Mouse (Mus musculus): ENCODE measurements around the gene Zfp219.
"Not testable (repeated sequence)": the region's sequence is repeated elsewhere in the genome, so short reads cannot be mapped to it uniquely, and the experiment has no call there.

Zfp219 gene

DNA sequence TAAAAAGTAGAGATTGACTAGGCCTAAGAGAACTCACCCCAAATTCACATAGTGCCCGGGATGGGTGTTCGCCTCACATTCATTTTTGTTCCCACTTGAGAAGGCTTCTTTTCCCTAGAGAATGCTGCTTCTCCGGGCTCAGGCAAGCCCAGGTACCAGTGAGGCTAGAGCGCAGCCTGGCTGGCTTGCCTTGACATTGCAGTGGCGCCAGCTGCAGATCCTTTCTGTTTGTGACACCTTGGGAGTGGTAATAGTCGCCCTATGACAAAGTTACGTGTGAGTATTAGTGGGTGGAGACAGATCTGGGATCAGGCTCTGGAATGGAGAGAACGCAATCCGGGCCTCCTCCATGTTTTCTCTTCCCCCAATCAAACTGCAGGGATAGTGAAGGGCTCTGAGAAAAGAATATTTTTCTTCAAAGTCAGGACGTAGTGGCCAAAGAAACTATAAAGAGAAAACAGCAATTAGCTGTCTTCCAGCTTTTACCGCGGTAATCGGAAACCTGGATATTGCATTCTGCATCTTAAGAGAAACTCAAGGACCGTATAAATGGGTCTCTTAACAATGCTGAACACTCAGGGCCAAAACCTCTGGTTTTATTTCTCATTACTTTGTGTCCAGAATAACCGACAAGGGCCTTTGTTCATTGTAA is at the start of gene Zfp219:
TSS of gene Zfp219 (minus strand) at position 248 of the 652 bp plus-strand sequence.
- peak; percentile 74 for DNase-seq (ENCODE audit: low read depth, low spot score)

DNA sequence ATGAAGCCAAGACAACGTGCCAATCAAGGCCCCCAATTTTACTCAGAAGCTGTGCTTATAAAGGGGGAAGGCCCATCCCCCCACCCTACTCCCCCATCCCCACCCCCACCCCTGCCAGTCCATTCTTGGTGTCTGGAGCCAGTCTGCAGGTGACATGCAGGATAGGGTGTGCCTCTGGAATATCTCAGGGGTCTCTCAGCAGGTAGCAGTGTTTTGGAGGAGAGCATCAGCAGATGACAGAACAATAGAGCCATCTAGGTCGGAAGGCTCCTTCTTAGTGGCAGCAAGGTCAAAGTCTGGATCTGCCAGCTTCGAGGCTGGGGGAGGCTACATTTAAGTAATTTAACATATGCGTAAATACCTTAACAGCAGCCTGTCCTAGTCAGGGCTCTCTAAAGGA is 45.6 kb upstream of the Zfp219 start:
- DNase-seq (ENCODE audit: low read depth, low spot score) = no peak

DNA sequence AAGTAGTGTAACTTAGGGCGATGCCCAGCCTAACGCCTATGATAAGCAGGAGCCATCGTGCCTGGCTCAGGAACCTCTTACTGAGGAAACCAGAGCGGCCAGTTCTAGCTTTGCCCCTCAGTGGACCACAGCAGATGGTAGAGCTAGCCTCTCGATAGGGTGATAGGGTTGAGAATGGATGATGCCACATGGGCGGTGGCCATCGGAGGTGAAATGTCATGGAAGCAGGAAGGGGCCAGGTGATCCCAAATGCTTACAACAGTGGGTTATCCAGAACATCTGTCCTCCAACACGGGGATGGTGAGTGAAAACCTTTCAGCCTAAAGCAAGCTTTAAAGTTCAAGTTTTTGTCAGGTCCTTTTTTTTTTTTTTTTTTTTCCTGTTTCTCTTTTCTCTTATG is 41.3 kb upstream of the Zfp219 start:
- no peak for DNase-seq (ENCODE audit: low read depth, low spot score)

DNA sequence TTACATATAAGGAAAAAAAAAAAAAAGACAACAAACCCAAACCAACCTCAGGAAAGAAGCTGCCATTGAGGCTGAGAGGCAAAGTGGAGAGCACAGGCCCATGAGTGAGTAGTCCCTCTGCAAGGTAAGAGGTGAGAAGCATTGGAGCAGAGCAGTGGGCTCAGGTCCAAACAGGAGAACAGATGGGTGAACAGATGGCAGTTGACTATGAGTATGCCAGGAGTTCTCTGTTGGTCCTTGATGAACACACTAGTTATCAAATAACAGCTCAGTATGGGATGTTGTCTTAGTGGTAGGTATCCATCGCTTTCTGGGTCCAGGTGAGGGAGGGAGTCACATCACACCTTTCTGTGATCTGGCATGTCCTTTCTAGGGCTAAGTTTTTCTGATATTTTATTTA is 40.3 kb upstream of the Zfp219 start:
- no peak for DNase-seq (ENCODE audit: low read depth, low spot score)

DNA sequence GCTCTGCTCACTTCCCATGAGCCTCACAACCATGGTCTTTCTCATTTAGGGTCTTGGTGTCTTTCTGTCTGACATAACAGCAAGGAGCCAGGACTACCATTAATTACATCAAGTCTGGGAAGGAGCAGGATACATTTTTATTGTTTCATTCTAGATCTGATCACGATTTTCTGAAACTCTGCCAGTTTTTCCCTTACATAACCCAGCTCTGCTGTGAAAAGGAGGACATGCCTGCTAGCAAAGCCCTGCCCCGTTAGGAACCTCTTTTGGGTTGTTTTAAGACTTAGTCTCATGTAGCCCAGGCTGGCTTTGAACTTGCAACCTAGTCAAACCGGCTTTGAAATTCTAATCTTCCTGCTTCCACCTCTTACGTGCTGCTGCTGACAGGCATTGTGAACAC is 39.4 kb upstream of the Zfp219 start:
- no peak for DNase-seq (ENCODE audit: low read depth, low spot score)

DNA sequence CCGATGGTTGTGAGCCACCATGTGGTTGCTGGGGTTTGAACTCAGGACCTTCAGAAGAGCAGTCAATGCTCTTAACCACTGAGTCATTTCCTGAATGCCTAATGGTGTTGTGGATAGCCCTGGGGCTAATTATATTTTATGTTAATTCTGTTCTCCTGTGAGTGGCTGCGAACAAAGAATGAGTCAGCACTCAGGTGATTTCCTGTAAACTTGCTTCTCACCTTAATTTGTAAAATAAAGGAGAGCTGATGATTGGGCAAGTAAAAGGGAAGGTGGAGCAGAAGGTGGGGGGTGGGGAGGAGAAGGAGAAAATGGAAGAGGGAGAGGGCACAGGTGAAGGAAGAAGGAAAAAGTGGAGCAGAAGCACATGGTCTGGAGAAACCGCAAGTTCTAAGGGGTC is 32.2 kb upstream of the Zfp219 start:
- DNase-seq (ENCODE audit: low read depth, low spot score) = not testable (repeated sequence)

DNA sequence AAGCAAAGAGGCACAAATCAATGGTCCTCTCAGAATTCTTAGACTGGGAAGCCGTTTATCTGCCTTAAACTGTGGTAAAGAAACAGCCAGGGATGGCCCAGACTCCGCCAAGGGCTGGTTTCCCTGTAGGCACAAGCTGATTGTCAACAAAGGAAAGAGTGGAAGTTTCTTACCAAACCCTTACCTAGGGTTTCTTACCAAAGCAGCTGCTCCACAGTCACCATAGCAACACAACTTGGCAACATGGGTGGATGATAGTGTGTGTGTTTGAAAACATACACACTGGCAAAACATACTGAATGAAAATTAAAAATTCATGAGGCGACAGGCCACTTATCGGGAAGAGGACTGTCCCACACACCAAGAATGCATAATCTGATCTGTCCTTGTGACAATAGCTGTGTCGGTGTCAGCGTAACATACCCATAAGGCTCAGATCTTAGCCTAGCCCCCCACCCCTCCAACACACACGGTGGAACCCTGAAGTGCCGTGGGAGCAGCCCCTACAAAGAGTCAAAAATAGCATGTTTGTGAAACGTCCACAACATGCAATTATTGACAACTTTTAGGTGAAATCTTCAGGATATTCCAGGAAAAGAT is 25.5 kb upstream of the Zfp219 start:
- DNase-seq (ENCODE audit: low read depth, low spot score) = no peak

DNA sequence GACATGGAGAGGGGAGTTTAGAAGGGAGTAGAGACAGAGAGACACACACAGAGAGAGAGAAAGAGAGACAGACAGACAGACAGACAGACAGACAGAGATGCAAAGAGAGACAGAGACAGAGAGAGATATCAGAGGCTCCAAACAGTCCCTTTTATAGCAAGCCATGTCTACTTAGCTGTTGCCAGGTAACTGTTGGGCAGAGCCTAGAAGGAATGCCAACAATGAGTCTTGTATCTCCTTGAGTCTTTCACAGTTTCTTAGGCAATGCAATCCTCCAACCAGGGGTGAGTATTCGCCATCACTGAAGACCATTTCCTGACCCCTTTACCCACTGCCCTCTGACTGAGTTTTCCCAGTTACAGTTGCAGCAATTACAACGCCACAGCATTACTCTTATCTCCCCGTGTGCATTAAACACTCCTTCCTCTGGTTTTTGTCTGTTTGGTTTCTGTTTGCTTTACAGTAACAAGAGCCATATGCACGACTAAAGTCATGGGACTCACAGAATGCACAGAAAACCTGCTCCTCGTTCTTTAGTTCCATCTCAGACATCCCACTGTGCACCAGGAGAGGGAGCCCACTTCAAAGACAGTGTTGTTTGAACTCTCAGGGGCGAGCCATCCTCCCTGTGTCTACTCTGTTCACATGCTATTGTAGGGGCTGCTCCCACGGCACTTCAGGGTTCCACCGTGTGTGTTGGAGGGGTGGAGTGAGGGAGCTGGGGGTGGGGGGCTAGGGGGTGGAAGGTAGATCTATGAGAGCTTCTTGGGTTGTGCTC is 24.6 kb upstream of the Zfp219 start:
- peak; percentile 53 for DNase-seq (ENCODE audit: low read depth, low spot score)

DNA sequence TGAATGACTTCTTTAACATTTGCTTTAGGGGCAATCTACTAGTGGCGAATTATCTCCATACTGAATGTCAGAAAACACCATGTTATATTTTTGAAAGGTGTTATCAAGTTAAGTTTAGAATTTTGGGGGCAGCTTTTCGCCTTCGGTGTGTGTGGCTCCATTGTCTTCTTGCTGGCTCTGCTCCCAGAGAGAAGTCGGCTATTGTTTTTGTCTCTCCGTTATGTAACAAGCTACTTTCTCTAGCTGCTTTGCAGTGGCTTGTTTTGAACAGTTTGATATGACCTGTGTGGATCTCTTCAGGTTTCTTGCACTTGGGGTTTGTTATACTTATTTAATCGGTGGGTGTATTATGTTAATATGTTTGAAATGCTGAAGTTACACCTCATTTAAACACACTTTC is 22.9 kb upstream of the Zfp219 start:
- no peak for DNase-seq (ENCODE audit: low read depth, low spot score)

DNA sequence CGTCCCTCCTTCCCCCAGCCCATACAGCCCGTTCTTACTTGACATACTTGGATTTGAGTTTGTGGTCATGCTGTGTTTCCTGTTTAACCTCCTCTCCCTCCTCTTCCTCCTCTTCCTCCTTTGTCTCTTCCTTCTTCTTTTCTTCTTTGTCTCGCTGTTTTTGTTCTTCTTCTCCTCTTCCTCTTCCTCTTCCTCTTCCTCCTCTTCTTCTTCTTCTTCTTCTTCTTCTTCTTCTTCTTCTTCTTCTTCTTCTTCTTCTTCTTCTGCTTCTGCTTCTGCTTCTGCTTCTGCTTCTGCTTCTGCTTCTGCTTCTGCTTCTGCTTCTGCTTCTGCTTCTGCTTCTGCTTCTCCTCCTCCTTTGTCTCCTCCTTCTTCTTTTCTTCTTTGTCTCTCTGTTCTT is 21.8 kb upstream of the Zfp219 start, which contains the start of gene Olfr221:
TSS of gene Olfr221 (minus strand) at position 101 of the 400 bp plus-strand sequence.
- not testable (repeated sequence) for DNase-seq (ENCODE audit: low read depth, low spot score)

DNA sequence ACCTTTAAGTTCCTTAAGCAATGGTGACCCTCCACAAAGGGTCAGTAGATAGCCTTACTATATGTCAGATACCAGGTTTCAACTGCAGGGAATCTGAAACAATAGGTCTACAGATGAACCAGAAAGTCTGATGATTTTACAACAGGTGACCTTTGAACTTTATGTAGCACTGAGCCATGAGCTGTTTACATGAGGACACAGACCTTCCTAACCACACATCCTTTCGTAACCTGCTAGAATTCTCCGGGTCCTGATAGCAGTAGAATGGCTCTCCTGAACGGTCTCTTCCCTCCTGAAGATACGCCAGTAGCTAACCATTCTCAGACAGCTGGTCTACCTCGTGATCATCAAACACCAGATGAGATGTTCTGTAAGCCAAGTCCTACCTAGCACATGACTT is 18.8 kb upstream of the Zfp219 start:
- DNase-seq (ENCODE audit: low read depth, low spot score) = no peak

DNA sequence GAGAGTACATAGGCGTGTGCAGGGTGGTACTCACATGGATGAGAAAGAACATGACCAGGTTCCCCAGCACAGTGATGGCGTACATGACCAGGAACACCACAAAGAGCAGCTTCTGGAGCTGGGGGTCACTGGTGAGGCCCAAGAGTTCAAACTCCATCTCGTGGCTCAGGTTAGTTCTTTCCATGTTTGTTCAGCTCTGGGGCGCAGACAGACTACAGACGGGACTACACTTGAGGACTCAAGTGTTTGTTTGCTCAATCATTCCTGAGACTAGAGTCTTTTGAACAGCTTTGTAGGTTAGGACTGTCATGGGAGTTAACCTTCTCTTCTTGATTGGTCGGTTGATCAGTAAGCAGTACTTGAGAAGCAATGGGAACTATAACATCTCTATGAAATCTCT is 15.4 kb upstream of the Zfp219 start:
- DNase-seq (ENCODE audit: low read depth, low spot score) = no peak

DNA sequence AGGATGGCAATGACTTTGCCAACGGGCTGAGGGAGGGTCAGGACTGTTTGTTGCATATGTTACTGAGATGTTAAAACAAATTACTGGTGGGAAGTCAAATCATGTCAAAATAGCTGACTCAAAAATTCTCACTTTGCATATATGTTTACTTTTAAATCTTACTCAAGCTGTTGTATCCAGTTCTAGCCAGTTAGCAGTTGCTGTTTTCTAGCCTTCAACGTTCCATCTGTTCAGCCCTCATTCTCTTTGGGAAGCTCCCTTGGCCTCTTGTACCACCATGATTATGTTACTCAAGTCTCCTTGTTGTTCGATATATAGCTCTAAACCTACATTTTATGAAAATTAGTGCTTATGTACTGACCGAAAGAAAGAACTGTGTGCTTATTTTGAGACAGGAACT is 5.8 kb upstream of the Zfp219 start:
- DNase-seq (ENCODE audit: low read depth, low spot score) = no peak

DNA sequence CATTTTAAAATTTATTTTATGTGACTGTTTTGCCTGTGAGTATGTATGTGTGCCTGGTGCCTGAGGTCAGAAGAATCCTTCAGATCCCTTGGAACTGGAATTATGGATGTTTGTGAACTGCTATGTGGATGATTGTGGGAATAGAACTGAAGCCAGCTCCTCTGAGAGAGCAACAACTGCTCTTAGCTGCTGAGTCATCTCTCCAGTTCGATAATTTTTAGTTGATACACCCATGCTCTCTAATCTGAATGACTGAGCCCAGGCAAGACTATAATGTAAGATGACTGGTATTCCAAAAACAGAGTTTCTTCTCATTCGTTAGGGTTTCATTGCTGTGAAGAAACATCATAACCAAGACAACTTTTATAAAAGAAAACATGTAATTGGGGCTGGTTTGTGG is 3.6 kb upstream of the Zfp219 start:
- no peak for DNase-seq (ENCODE audit: low read depth, low spot score)

DNA sequence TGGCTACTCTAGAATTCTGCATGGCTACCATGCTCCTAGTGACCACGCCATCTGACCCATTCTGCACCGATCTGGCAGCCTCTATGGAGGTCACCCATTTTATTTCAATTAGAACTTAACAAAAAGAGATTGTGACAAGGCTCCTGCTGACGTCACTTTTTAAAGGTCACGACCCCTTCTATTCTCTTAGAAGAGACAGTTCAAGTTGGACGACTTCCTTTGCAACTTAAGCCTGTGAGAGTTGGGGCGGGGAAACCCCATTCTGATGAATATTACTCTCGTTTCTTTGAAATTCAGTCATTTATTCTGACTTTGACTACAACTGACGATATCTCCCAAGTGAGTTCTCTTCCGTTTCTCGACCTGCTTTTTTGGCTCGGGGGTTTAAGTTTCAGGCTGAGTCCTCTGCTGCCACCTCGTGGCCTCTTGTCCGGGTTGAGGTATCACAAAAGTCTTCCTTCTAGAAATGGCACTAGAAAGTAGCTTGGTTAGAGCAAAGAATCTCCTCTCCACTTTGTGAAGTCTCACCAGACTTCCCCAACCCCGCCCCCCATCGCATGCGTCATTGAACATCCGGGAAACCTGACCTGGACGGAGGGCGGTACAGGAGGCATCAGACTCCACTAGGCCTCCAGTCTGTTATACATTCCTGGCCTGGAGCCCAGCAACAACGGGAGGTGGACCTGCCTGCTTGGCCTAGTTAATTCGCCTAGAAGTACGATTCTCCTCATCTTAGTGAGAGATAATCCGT is 2.4 kb upstream of the Zfp219 start:
- DNase-seq (ENCODE audit: low read depth, low spot score) = peak; percentile 89

DNA sequence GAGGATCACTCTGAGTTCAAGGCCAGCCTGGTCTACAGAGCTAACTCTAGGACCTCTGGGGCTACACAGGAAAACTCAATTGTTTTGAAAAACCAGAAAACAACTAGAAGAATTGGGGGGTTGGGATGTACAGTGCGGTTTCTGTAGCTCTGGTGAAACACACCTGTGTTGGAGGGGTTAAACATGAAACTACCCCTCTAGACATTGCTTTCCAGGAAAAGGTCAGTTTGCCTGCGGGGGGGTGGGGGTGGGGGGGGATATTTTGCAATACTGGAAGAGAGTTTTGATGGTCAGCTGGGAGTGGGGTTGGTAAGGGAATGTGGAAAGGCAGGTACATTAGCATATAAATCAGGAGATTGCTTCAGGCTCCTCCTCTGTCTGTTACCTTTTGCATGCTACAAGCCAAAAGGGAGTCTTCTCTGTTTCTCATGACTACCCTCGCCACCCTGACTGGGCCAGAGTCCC is 1.7 kb upstream of the Zfp219 start:
- no peak for DNase-seq (ENCODE audit: low read depth, low spot score)

DNA sequence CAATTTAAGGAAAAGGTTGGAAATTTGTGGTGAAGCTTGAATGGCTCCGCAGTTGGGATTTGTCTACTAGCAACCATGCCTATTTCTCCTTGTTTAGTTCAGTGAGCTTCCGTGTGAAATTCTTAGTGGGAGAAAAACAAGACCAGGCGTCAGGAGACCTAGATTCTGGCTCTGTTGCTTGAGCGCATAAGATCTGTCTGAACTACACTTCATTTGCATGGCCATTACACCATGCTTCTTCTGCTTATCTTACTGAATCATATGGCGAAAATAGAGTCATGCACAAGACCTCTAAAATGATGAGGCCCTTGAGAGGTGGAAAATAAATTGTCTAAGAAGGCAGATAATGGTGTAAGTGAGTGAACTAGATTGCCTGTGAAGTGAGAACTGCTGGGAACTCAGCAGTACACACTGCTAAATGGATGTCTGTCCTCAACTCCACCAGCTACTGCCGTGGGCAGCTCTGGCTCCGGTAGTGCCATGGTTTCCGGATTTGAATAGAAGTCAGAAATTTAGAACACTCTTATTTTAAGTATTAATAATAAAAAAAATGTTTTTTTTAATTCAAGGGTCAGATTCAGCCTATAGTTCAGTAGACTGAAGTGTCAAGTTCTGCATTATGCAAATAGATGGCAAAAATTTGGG is 1.2 kb upstream of the Zfp219 start:
- DNase-seq (ENCODE audit: low read depth, low spot score) = no peak

DNA sequence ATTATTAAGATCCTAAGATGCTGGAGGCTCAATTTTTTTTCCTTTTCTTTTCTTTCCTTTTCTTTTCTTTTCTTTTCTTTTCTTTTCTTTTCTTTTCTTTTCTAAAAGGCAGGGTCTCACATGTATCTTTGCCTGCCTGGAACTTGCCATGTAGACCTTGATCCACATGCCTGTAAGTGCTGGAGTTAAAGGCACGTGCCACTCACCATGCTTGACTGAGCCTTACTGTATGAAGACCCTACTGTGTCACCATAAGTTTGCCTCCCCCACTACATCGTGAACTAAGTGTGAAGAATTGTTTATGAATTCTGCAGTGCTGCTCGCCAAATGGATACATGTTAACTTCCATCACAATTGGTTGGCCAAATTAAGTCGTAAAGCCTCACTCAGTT is 601 bp upstream of the Zfp219 start:
- no peak for DNase-seq (ENCODE audit: low read depth, low spot score)

DNA sequence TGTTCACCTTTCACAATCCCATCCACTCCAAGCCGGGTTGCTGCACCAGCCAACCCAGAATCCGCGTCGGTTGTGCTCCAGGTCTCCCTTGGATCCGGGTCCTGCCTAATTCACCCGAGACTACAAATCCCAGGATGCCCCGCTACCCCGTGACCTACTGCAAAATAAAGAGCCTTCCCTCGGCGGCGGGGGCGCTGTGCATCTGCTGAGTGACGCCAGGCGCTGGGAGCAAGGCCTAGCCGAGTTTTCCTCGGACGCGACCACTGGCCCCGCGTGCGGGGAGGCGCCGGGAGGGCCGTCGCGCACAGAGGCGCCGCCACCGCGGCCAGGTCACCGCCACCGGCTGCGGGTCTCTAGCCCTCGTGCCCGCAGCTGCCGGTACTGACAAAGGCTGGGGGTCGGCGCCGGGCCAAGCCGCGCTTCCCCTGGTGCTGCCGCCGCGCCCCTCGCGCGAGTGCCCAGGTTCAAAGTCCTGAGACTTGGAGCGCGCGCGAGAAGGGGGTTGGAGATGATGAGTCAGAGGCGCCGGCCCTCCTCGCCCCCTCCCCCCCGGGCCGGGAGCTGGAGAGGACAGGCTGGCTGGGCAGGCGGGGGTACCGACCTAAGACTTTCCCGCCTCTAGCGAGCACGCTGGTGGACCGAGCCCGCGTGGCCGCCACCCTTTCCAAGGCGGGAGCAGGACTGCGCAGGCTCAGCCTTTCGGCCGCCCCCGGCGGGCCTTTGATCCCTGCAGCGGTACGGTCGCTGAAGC is 768 bp downstream of the Zfp219 start:
- DNase-seq (ENCODE audit: low read depth, low spot score) = peak; percentile 97

DNA sequence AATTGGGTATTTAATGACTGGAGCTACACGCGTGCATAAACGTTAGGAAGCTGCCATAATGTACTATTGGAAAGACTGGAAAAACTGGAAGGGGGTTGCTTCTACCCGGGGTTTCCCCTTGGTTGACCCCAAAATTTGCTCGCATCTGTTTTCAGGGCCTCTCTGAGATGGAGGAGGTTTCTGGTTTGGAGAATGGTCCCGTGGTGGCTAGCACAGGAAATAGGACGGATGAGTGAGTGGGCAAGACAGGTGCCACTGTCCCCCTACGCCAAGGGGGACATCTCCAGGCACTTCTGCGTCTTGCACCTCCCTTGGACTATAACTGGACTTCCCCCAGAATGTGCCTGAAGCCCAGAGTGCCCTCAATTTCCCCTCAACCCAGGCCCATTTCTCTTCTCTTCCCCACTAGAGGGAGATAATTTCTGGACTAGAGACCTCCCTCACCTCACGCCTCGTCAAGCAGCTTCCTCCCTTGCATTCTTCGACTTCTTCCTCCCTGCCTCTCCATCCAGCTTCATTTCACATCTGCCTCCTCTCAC is 1.4 kb downstream of the Zfp219 start:
- no peak for DNase-seq (ENCODE audit: low read depth, low spot score)

Data from mesoderm, embryonic 11.5 days (tissue).